Mouse (Mus musculus) olfactory bulb, adult 2 months (tissue): ENCODE measurements around the gene Pik3r1. TPM values are rescaled to one million over a fixed set of nuclear protein-coding genes. Genes with fewer than 3 reads are reported as not detected.

Experiments used
- H3K27ac ChIP-seq: fragments of 200-500 bp; 2 replicates; pipeline ENCODE4 v1.5.1; 2012; ENCODE audit warnings: low read depth, low read length; ENCODE audit not compliant: insufficient read depth
- H3K4me1 ChIP-seq: fragments of 200-500 bp; 2 replicates; pipeline ENCODE4 v1.6.1; 2012; ENCODE audit warnings: low read length; ENCODE audit not compliant: control insufficient read depth, insufficient read depth
- H3K4me3 ChIP-seq: fragments of 200-500 bp; 2 replicates; pipeline ENCODE4 v1.5.1; 2012; ENCODE audit warnings: mild to moderate bottlenecking, low read depth, low read length, moderate library complexity; ENCODE audit not compliant: insufficient read depth
- CTCF ChIP-seq: fragments of 200-500 bp; IDR thresholded peaks from 2 replicates; pipeline ENCODE4 v1.5.1; 2012; ENCODE audit warnings: low read depth, mild to moderate bottlenecking, low read length, moderate library complexity; ENCODE audit not compliant: insufficient read depth
- POLR2A ChIP-seq: fragments of 200-500 bp; IDR thresholded peaks from 2 replicates; pipeline ENCODE4 v1.6.1; 2012; ENCODE audit warnings: mild to moderate bottlenecking, low read depth, low read length, moderate library complexity; ENCODE audit not compliant: insufficient read depth
- WGBS: fragments of 180-500 bp; shearing (Covaris S2); methylation state at CpG from one replicate; pipeline ENCODE4 v1.1.7; 2018; 5-methylcytosine and 5-hydroxymethylcytosine counted together
- polyA plus RNA-seq: library from polyadenylated mRNA; stranded (reverse); fragments of >200 nt; gene quantifications from 2 replicates; pipeline ENCODE4 v1.2.4, GENCODE M21; 2012; ENCODE audit warnings: low replicate concordance; ENCODE audit not compliant: missing spikeins, insufficient read depth, insufficient read length

Gene Pik3r1
- polyA plus RNA-seq, 1 experiment = 139 TPM

- WGBS = 2% methylated on average over 12 of the region's 12 CpGs
- peak overlapping the region; percentile 51 for H3K4me3 ChIP-seq
- H3K4me1 ChIP-seq = peaks cover 24% of the 10 kb centered on the region
- H3K27ac ChIP-seq = 0 out of 2 replicates have a peak overlapping the region, but pooled peaks have one; percentile 19
- TF ChIP-seq CTCF = no peak
- TF ChIP-seq POLR2A = no peak
Measured at GRCm38 (mm10) chr13:101693967-101694495, 74.0 kb downstream of the Pik3r1 start.

- no peak for TF ChIP-seq POLR2A
- no peak for TF ChIP-seq CTCF
- H3K4me1 ChIP-seq = peaks cover 24% of the 10 kb centered on the region
- WGBS = 45% methylated on average over 7 of the region's 7 CpGs
- H3K4me3 ChIP-seq = peak overlapping the region; percentile 17; the same call in 1 of the 2 replicates
- peak overlapping the region; percentile 85 for H3K27ac ChIP-seq
Measured at GRCm38 (mm10) chr13:101692866-101693691, 74.9 kb downstream of the Pik3r1 start.

GRCm38 (mm10) chr13:101692239-101692784 is 75.7 kb downstream of the Pik3r1 start:
- 21% methylated on average over 17 of the region's 17 CpGs for WGBS
- H3K4me1 ChIP-seq = peaks cover 24% of the 10 kb centered on the region
- TF ChIP-seq CTCF (no peak), POLR2A (peak; percentile 29; the same call in 1 of the 2 replicates)
- peak overlapping the region; percentile 73 for H3K27ac ChIP-seq
- H3K4me3 ChIP-seq = peak overlapping the region; percentile 40

GRCm38 (mm10) chr13:101691669-101692068 is 76.3 kb downstream of the Pik3r1 start:
- no peak for TF ChIP-seq CTCF
- TF ChIP-seq POLR2A = no peak
- Histone ChIP-seq H3K4me1 (peaks cover 26% of the 10 kb centered on the region), H3K27ac (peak overlapping the region; percentile 84), H3K4me3 (no peak overlapping the region)
- 9% methylated on average over 6 of the region's 6 CpGs for WGBS

- TF ChIP-seq CTCF (no peak), POLR2A (no peak)
Measured at GRCm38 (mm10) chr13:101690911-101691655, 76.9 kb downstream of the Pik3r1 start.

GRCm38 (mm10) chr13:101690167-101690566 is 77.8 kb downstream of the Pik3r1 start:
- WGBS = 33% methylated on average over 6 of the region's 6 CpGs
- Histone ChIP-seq H3K4me1 (peaks cover 26% of the 10 kb centered on the region), H3K27ac (peak overlapping the region; percentile 62), H3K4me3 (no peak overlapping the region)
- TF ChIP-seq CTCF (no peak), POLR2A (no peak)

More at GRCm38 (mm10) chr13:101690911-101691655, 76.9 kb downstream of the Pik3r1 start:
- Histone ChIP-seq H3K27ac (peak overlapping the region; percentile 84), H3K4me1 (peaks cover 26% of the 10 kb centered on the region), H3K4me3 (peak overlapping the region; percentile 31)
- 16% methylated on average over 10 of the region's 10 CpGs for WGBS

- Histone ChIP-seq H3K27ac (no peak overlapping the region), H3K4me3 (no peak overlapping the region), H3K4me1 (peaks cover 12% of the 10 kb centered on the region)
- TF ChIP-seq CTCF = no peak
- no peak for TF ChIP-seq POLR2A
- 69% methylated on average over 13 of the region's 13 CpGs for WGBS
Measured at GRCm38 (mm10) chr13:101686256-101686655, 81.8 kb downstream of the Pik3r1 start.

- WGBS = 82% methylated on average over 14 of the region's 14 CpGs
- H3K4me3 ChIP-seq = no peak overlapping the region
Measured at GRCm38 (mm10) chr13:101684706-101685105, 83.3 kb downstream of the Pik3r1 start.

More at GRCm38 (mm10) chr13:101684706-101685105, 83.3 kb downstream of the Pik3r1 start:
- peaks cover 6% of the 10 kb centered on the region for H3K4me1 ChIP-seq
- TF ChIP-seq CTCF (no peak), POLR2A (no peak)
- no peak overlapping the region for H3K27ac ChIP-seq
